Comparison of ENCODE assay signal across 9 mouse cellular contexts in the genomic region with DNA sequence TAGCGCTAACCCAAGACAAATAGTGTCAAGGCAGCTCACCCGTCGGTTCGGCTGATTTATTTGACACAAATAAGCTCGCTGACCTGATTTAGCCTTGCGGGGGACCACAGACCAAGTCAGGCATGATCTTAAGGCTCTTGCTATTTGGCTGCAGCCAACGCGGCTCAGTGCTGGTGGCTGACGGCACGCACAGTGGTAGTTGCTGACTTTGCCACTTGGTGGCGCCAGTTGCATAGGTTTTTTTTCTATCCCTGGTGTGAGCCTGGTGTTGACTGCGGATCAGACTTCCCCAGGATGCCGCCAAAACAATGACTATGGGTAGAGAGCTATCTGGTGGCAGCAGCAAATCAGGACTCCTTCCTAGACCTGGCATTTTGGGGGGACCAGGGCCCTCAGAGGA. TPM values are rescaled to one million over a fixed set of nuclear protein-coding genes. Genes with fewer than 3 reads are reported as not detected.
DNase-seq lines count a peak whose midpoint lies in the region; ATAC-seq and TF ChIP-seq lines count a peak whose summit lies in the region.
"Had no signal": no experiment of that assay in that cellular context is flagged by ENCODE, and none has a peak within 500 bp of the region (broad histone marks: within the 10 kb centered on the region; RNA-seq: fewer than 3 reads in every experiment).

No protein-coding gene starts in this region.

- no peak overlapping the region for H3K4me3 ChIP-seq in forebrain, embryonic 11.5 days (ENCODE audit: low read depth, low read length)
- H3K4me3 ChIP-seq in heart, embryonic 16.5 days (ENCODE audit: low read length) = no peak overlapping the region
- H3K4me3 ChIP-seq in liver, embryonic 14.5 days (ENCODE audit: insufficient read depth in 1 of 2, low read depth in 2 of 2, low read length in 2 of 2) = no peak overlapping the region
- no peak overlapping the region for H3K4me3 ChIP-seq in neural tube, embryonic 13.5 days
- H3K4me3 ChIP-seq: erythroblast, embryonic 14.5 days had no signal

- 0 out of 2 replicates have a peak overlapping the region, but pooled peaks have one; percentile 16 for H3K9ac ChIP-seq in forebrain, embryonic 11.5 days (ENCODE audit: low read length)
- no peak overlapping the region for H3K9ac ChIP-seq in heart, embryonic 16.5 days (ENCODE audit: low read length)
- H3K9ac ChIP-seq in liver, embryonic 14.5 days (replicated peaks) = no peak overlapping the region
- no peak overlapping the region for H3K9ac ChIP-seq in neural tube, embryonic 13.5 days

- H3K27me3 ChIP-seq in forebrain, embryonic 11.5 days (ENCODE audit: control insufficient read depth, insufficient read depth, low read length) = peaks cover 4% of the 10 kb centered on the region
- H3K27me3 ChIP-seq in heart, embryonic 16.5 days (ENCODE audit: control insufficient read depth, insufficient read depth, low read length) = peaks cover 55% of the 10 kb centered on the region
- peaks cover 3% of the 10 kb centered on the region; the same call in 1 of the 2 replicates for H3K27me3 ChIP-seq in liver, embryonic 14.5 days (ENCODE audit: control insufficient read depth, insufficient read depth, low read length)
- peaks cover 24% of the 10 kb centered on the region for H3K27me3 ChIP-seq in neural tube, embryonic 13.5 days

- peaks cover 12% of the 10 kb centered on the region for H3K4me1 ChIP-seq in forebrain, embryonic 11.5 days (replicated peaks; ENCODE audit: control insufficient read depth, insufficient read depth, low read length)
- peaks cover 10% of the 10 kb centered on the region for H3K4me1 ChIP-seq in heart, embryonic 16.5 days (ENCODE audit: control insufficient read depth, insufficient read depth, low read length)
- H3K4me1 ChIP-seq in liver, embryonic 14.5 days (replicated peaks; ENCODE audit: control insufficient read depth in 2 of 2, insufficient read depth in 2 of 2, low read length in 1 of 2) = no peaks in the 10 kb centered on the region; a peak in 1 of 4 replicates
- peaks cover 38% of the 10 kb centered on the region for H3K4me1 ChIP-seq in neural tube, embryonic 13.5 days (replicated peaks)

- WGBS in forebrain, embryonic 11.5 days = 1% methylated on average over 13 of the region's 13 CpGs
- WGBS in heart, embryonic 16.5 days = 2% methylated on average over 13 of the region's 13 CpGs
- 4% methylated on average over 13 of the region's 13 CpGs for WGBS in liver, embryonic 14.5 days (ENCODE audit: insufficient replicate concordance)
- WGBS in neural tube, embryonic 13.5 days = 1% methylated on average over 13 of the region's 13 CpGs

- peak; percentile 88 for TF ChIP-seq CTCF in liver, embryonic 14.5 days (IDR thresholded peaks at IDR 0.05; ENCODE audit: low read depth)

- H3K4me2 ChIP-seq in forebrain, embryonic 11.5 days (ENCODE audit: low read depth, low read length, severe bottlenecking) = peak overlapping the region; percentile 31; the same call in 1 of the 2 replicates
- H3K4me2 ChIP-seq in heart, embryonic 16.5 days (ENCODE audit: low read depth, low read length) = peak overlapping the region; percentile 38; the same call in 1 of the 2 replicates
- H3K4me2 ChIP-seq in liver, embryonic 14.5 days (ENCODE audit: low read depth) = no peak overlapping the region
- peak overlapping the region; percentile 45 for H3K4me2 ChIP-seq in neural tube, embryonic 13.5 days

- H3K36me3 ChIP-seq in forebrain, embryonic 11.5 days (ENCODE audit: control insufficient read depth, insufficient read depth, low read length) = no peaks in the 10 kb centered on the region
- H3K36me3 ChIP-seq in heart, embryonic 16.5 days (ENCODE audit: control insufficient read depth, insufficient read depth) = no peaks in the 10 kb centered on the region
- no peaks in the 10 kb centered on the region for H3K36me3 ChIP-seq in liver, embryonic 14.5 days (replicated peaks; ENCODE audit: control insufficient read depth, insufficient read depth, low read depth)
- H3K36me3 ChIP-seq in neural tube, embryonic 13.5 days = no peaks in the 10 kb centered on the region

- ATAC-seq in CD4-positive, CD25-positive, alpha-beta regulatory T cell, adult 4 months = peak; percentile 78
- peak; percentile 81 for ATAC-seq in forebrain, embryonic 11.5 days (replicated peaks; ENCODE audit: low FRiP score)
- ATAC-seq in heart, embryonic 16.5 days (replicated peaks; ENCODE audit: extremely low read depth, insufficient read depth, low FRiP score) = peak; percentile 77
- ATAC-seq in liver, embryonic 14.5 days (ENCODE audit: insufficient read depth) = peak; percentile 51
- peak; percentile 74 for ATAC-seq in neural tube, embryonic 13.5 days (ENCODE audit: low read depth)

- DNase-seq in brain, embryonic 18.5 days (ENCODE audit: low read depth, low spot score) = peak; percentile 68
- peak; percentile 95 for DNase-seq in forebrain, embryonic 11.5 days (ENCODE audit: low spot score)
- DNase-seq in kidney, postnatal 25 days = peak; percentile 83 to 90
- DNase-seq in liver, embryonic 14.5 days (ENCODE audit: low read depth in 3 of 3, low spot score in 3 of 3) = peak in 1 of 3 experiments; percentile 37
- peak; percentile 93 for DNase-seq in testis, postnatal 10 days (ENCODE audit: low spot score)

- no peak for TF ChIP-seq EP300 in liver, embryonic 14.5 days (IDR thresholded peaks at IDR 0.05; ENCODE audit: low read depth)

- H3K9me3 ChIP-seq in forebrain, embryonic 11.5 days (ENCODE audit: control insufficient read depth, low read length) = no peaks in the 10 kb centered on the region
- H3K9me3 ChIP-seq in heart, embryonic 16.5 days (replicated peaks; ENCODE audit: control insufficient read depth, low read length) = no peaks in the 10 kb centered on the region
- H3K9me3 ChIP-seq in liver, embryonic 14.5 days (ENCODE audit: control insufficient read depth, low read length) = no peaks in the 10 kb centered on the region
- H3K9me3 ChIP-seq in neural tube, embryonic 13.5 days = no peaks in the 10 kb centered on the region

- H3K27ac ChIP-seq in forebrain, embryonic 11.5 days (ENCODE audit: low read depth, low read length) = no peak overlapping the region
- no peak overlapping the region for H3K27ac ChIP-seq in heart, embryonic 16.5 days (ENCODE audit: low read length)
- H3K27ac ChIP-seq in liver, embryonic 14.5 days = no peak overlapping the region
- no peak overlapping the region for H3K27ac ChIP-seq in neural tube, embryonic 13.5 days (replicated peaks)

RNA-seq across cellular contexts. Expression of gene 2410131K14Rik, which starts 24.0 kb away (rescaled TPM):
- 1 to 10 TPM; 3.6 TPM for polyA plus RNA-seq in CD4-positive, CD25-positive, alpha-beta regulatory T cell, adult 4 months (2017; shearing (Covaris generic))
- polyA plus RNA-seq in forebrain, embryonic 11.5 days (2014; fragmentation: Nextera tagmentation; extraction: Ambion mirVana) = 11.8 and 13.0 TPM in 2 replicates
- 5.1 and 6.1 TPM in 2 replicates for polyA plus RNA-seq in heart, embryonic 16.5 days (2015; fragmentation: Nextera tagmentation; extraction: Ambion mirVana)
- polyA plus RNA-seq in liver, embryonic 14.5 days (2012; rRNA removed) = 1.1 and 1.2 TPM in 2 replicates
- polyA plus RNA-seq in liver, embryonic 14.5 days (2014; fragmentation: Nextera tagmentation; extraction: Ambion mirVana) = 0.85 and 1.2 TPM in 2 replicates
- polyA plus RNA-seq in neural tube, embryonic 13.5 days (2015; fragmentation: Nextera tagmentation; extraction: Ambion mirVana) = 13.6 and 14.9 TPM in 2 replicates
- polyA plus RNA-seq: erythroblast, embryonic 14.5 days had no signal

RNA-seq across cellular contexts. Expression of gene Rnft2, which starts 24.1 kb away (rescaled TPM):
- not detected for polyA plus RNA-seq in CD4-positive, CD25-positive, alpha-beta regulatory T cell, adult 4 months (2017; shearing (Covaris generic))
- 6.2 and 7.8 TPM in 2 replicates for polyA plus RNA-seq in forebrain, embryonic 11.5 days (2014; fragmentation: Nextera tagmentation; extraction: Ambion mirVana)
- polyA plus RNA-seq in heart, embryonic 16.5 days (2015; fragmentation: Nextera tagmentation; extraction: Ambion mirVana) = 0.96 and 1.2 TPM in 2 replicates
- 0.78 and 1.1 TPM in 2 replicates for polyA plus RNA-seq in liver, embryonic 14.5 days (2012; rRNA removed)
- 0.04 and 0.18 TPM in 2 replicates for polyA plus RNA-seq in liver, embryonic 14.5 days (2014; fragmentation: Nextera tagmentation; extraction: Ambion mirVana)
- 9.7 and 14.1 TPM in 2 replicates for polyA plus RNA-seq in neural tube, embryonic 13.5 days (2015; fragmentation: Nextera tagmentation; extraction: Ambion mirVana)
- polyA plus RNA-seq: erythroblast, embryonic 14.5 days had no signal
